Mouse (Mus musculus) embryonic fibroblast, embryonic 13.5 days (primary cell): ENCODE results near the gene Exosc8.

Experiments
- CTCF ChIP-seq: IDR thresholded peaks from 2 replicates; pipeline ENCODE4 v1.5.1; 2011; ENCODE audit warnings: mild to moderate bottlenecking, control low read depth, low read length, moderate library complexity, borderline replicate concordance; ENCODE audit not compliant: insufficient read depth
- POLR2A ChIP-seq: IDR thresholded peaks from 2 replicates; pipeline ENCODE4 v1.6.1; 2011; ENCODE audit warnings: low read depth, mild to moderate bottlenecking, control low read depth, low read length, moderate library complexity

- no peak for TF ChIP-seq CTCF
- TF ChIP-seq POLR2A, result no peak
Observed at GRCm38 (mm10) chr3:54753411-54753810, 18.2 kb upstream of the Exosc8 start.
